ENCODE assay signal across 12 mouse cellular contexts in genomic region chr5:21217453-21218294, GRCm38 (mm10). TPM values are rescaled to one million over a fixed set of nuclear protein-coding genes. Genes with fewer than 3 reads are reported as not detected.
DNase-seq lines count a peak whose midpoint lies in the region; ATAC-seq and TF ChIP-seq lines count a peak whose summit lies in the region.
"Had no signal": no experiment of that assay in that cellular context is flagged by ENCODE, and none has a peak within 500 bp of the region (broad histone marks: within the 10 kb centered on the region; RNA-seq: fewer than 3 reads in every experiment).

No protein-coding gene starts in this region.

- no peaks in the 10 kb centered on the region for H3K9me3 ChIP-seq in liver, postnatal 0 days (ENCODE audit: low read length)
- no peaks in the 10 kb centered on the region for H3K9me3 ChIP-seq in stomach, postnatal 0 days (ENCODE audit: control insufficient read depth, low read length)
- no peaks in the 10 kb centered on the region for H3K9me3 ChIP-seq in hindbrain, embryonic 10.5 days
- H3K9me3 ChIP-seq: embryonic facial prominence, embryonic 13.5 days had no signal

- DNase-seq in right cerebral cortex, adult 2 months (ENCODE audit: low spot score in 2 of 2): peak; percentile 2 to 3
- DNase-seq in right cerebral cortex, postnatal 14 days: no peak
- no peak for DNase-seq in liver, postnatal 0 days
- DNase-seq in stomach, postnatal 0 days (ENCODE audit: low spot score): peak; percentile 59
- no peak for DNase-seq in hindbrain, embryonic 10.5 days (ENCODE audit: low spot score)
- no peak for DNase-seq in thymus, postnatal 36 days
- DNase-seq: gastrocnemius, postnatal 10 days; heart, postnatal 36 days; thymus, adult 2 months had no signal

- TF ChIP-seq CTCF in liver, postnatal 0 days (IDR thresholded peaks at IDR 0.05; ENCODE audit: low read depth): no peak
- TF ChIP-seq CTCF in stomach, postnatal 0 days (IDR thresholded peaks at IDR 0.05; ENCODE audit: low read depth): no peak

- H3K9ac ChIP-seq in liver, postnatal 0 days (replicated peaks): no peak overlapping the region
- H3K9ac ChIP-seq in stomach, postnatal 0 days (ENCODE audit: low read length): no peak overlapping the region
- H3K9ac ChIP-seq: embryonic facial prominence, embryonic 13.5 days; midbrain, embryonic 13.5 days had no signal

- H3K27ac ChIP-seq in liver, postnatal 0 days (ENCODE audit: low read depth): no peak overlapping the region
- no peak overlapping the region for H3K27ac ChIP-seq in stomach, postnatal 0 days (replicated peaks)
- no peak overlapping the region for H3K27ac ChIP-seq in hindbrain, embryonic 10.5 days
- H3K27ac ChIP-seq: embryonic facial prominence, embryonic 13.5 days; midbrain, embryonic 13.5 days had no signal

- ATAC-seq in erythroblast, adult 5-6 weeks (replicated peaks; ENCODE audit: low FRiP score, poor library complexity, severe bottlenecking): peak; percentile 58; the same call in 1 of the 2 replicates
- ATAC-seq in liver, postnatal 0 days: peak; percentile 67
- peak; percentile 91 for ATAC-seq in stomach, postnatal 0 days (ENCODE audit: low FRiP score, low TSS enrichment)
- ATAC-seq: midbrain, embryonic 13.5 days had no signal

- peaks cover 3% of the 10 kb centered on the region for H3K4me1 ChIP-seq in liver, postnatal 0 days (ENCODE audit: insufficient read depth)
- H3K4me1 ChIP-seq in stomach, postnatal 0 days (replicated peaks; ENCODE audit: control insufficient read depth, insufficient read depth): no peaks in the 10 kb centered on the region
- H3K4me1 ChIP-seq in hindbrain, embryonic 10.5 days (replicated peaks): no peaks in the 10 kb centered on the region
- H3K4me1 ChIP-seq: embryonic facial prominence, embryonic 13.5 days; midbrain, embryonic 13.5 days had no signal

- no peaks in the 10 kb centered on the region for H3K36me3 ChIP-seq in liver, postnatal 0 days (replicated peaks; ENCODE audit: insufficient read depth, low read length)
- no peaks in the 10 kb centered on the region for H3K36me3 ChIP-seq in stomach, postnatal 0 days (ENCODE audit: control insufficient read depth, insufficient read depth, low read length)
- H3K36me3 ChIP-seq in hindbrain, embryonic 10.5 days: no peaks in the 10 kb centered on the region
- H3K36me3 ChIP-seq: embryonic facial prominence, embryonic 13.5 days; midbrain, embryonic 13.5 days had no signal

- peak; percentile 49; the same call in 1 of the 2 replicates for TF ChIP-seq EP300 in liver, postnatal 0 days (IDR thresholded peaks at IDR 0.05; ENCODE audit: low read depth)
- no peak for TF ChIP-seq EP300 in stomach, postnatal 0 days (optimal IDR thresholded peaks at IDR 0.05)

- H3K4me2 ChIP-seq in liver, postnatal 0 days (ENCODE audit: low read depth, low read length): no peak overlapping the region
- no peak overlapping the region for H3K4me2 ChIP-seq in stomach, postnatal 0 days (replicated peaks; ENCODE audit: low read depth)
- H3K4me2 ChIP-seq: embryonic facial prominence, embryonic 13.5 days; midbrain, embryonic 13.5 days had no signal

- 34% methylated on average over 14 of the region's 14 CpGs for WGBS in liver, postnatal 0 days (ENCODE audit: insufficient replicate concordance)
- 42% methylated on average over 14 of the region's 14 CpGs for WGBS in stomach, postnatal 0 days
- WGBS in hindbrain, embryonic 10.5 days: 88% methylated on average over 14 of the region's 14 CpGs

- H3K27me3 ChIP-seq in liver, postnatal 0 days (ENCODE audit: insufficient read depth, low read length): no peaks in the 10 kb centered on the region
- H3K27me3 ChIP-seq in stomach, postnatal 0 days (ENCODE audit: control insufficient read depth, insufficient read depth, low read length): no peaks in the 10 kb centered on the region
- H3K27me3 ChIP-seq in hindbrain, embryonic 10.5 days (ENCODE audit: insufficient read depth, poor library complexity, severe bottlenecking): no peaks in the 10 kb centered on the region
- H3K27me3 ChIP-seq: embryonic facial prominence, embryonic 13.5 days; midbrain, embryonic 13.5 days had no signal

- no peak overlapping the region for H3K4me3 ChIP-seq in liver, postnatal 0 days (ENCODE audit: low read depth, low read length)
- H3K4me3 ChIP-seq in stomach, postnatal 0 days (ENCODE audit: low read depth, low read length): no peak overlapping the region
- no peak overlapping the region for H3K4me3 ChIP-seq in hindbrain, embryonic 10.5 days
- H3K4me3 ChIP-seq: embryonic facial prominence, embryonic 13.5 days; midbrain, embryonic 13.5 days had no signal

RNA-seq across cellular contexts. Expression of gene Gsap, which starts 31.6 kb away (rescaled TPM):
- 9.0 and 19.2 TPM in 2 replicates for total RNA-seq in erythroblast, adult 5-6 weeks (2015; ENCODE audit: low replicate concordance)
- 2.8 and 4.1 TPM in 2 replicates for total RNA-seq in erythroblast, adult 5-6 weeks (2017; ENCODE audit: low replicate concordance)
- 2.9 and 3.2 TPM in 2 replicates for polyA plus RNA-seq in liver, postnatal 0 days (2015; fragmentation: Nextera tagmentation; extraction: Ambion mirVana)
- 1.4 TPM in 2 replicates for polyA plus RNA-seq in stomach, postnatal 0 days (2015; fragmentation: Nextera tagmentation; extraction: Ambion mirVana)
- 1.8 and 2.0 TPM in 2 replicates for polyA plus RNA-seq in hindbrain, embryonic 10.5 days (2016; fragmentation: Nextera tagmentation; extraction: Ambion mirVana)

Comparison
In these comparisons a context has a peak if more than half of its experiments do, and no peak if none do; other contexts are left out.
1. DNase-seq: peak in right cerebral cortex, adult 2 months (2 of 2) and stomach, postnatal 0 days (single experiment); none in right cerebral cortex, postnatal 14 days (single experiment), liver, postnatal 0 days (single experiment), hindbrain, embryonic 10.5 days (single experiment) and thymus, postnatal 36 days (0 of 2).
2. Peak in every context shown above with its lines, with median percentiles within 50 percentile points of each other: ATAC-seq.